Mouse (Mus musculus) limb, embryonic 10.5 days (tissue): Measurements from ENCODE around the gene Foxe1. TPM values are rescaled to one million over a fixed set of nuclear protein-coding genes. Genes with fewer than 3 reads are reported as not detected.

ENCODE experiments used
- DNase-seq: peaks from one replicate; pipeline ENCODE4 v3.0.0-alpha.2; 2017; ENCODE audit warnings: low spot score
- H3K27ac ChIP-seq: fragments of 300-500 bp; sonication (generic); 2 replicates; pipeline ENCODE4 v1.5.1; 2016; ENCODE audit warnings: mild to moderate bottlenecking
- H3K27me3 ChIP-seq: fragments of 300-500 bp; sonication (generic); 2 replicates; pipeline ENCODE4 v1.6.1; 2016; ENCODE audit warnings: low read depth, mild to moderate bottlenecking; ENCODE audit not compliant: poor library complexity, severe bottlenecking
- H3K36me3 ChIP-seq: fragments of 300-500 bp; sonication (generic); 2 replicates; pipeline ENCODE4 v1.6.1; 2016; ENCODE audit warnings: mild to moderate bottlenecking, moderate library complexity
- H3K4me1 ChIP-seq: fragments of 300-500 bp; sonication (generic); 2 replicates; pipeline ENCODE4 v1.6.1; 2016
- H3K4me3 ChIP-seq: fragments of 300-500 bp; sonication (generic); 2 replicates; pipeline ENCODE4 v1.5.1; 2016; ENCODE audit warnings: mild to moderate bottlenecking, moderate library complexity
- H3K9me3 ChIP-seq: fragments of 300-500 bp; sonication (generic); replicated peaks from 2 replicates; pipeline ENCODE4 v1.6.1; 2016; ENCODE audit warnings: mild to moderate bottlenecking
- WGBS: fragments of 180-500 bp; shearing (Covaris S2); methylation state at CpG from one replicate; pipeline ENCODE4 v1.1.7; 2016; 5-methylcytosine and 5-hydroxymethylcytosine counted together
- polyA plus RNA-seq: library from polyadenylated mRNA; unstranded; fragments of >200 nt; fragmentation: Nextera tagmentation; extraction: Ambion mirVana; gene quantifications from 2 replicates; pipeline ENCODE4 v1.2.1, GENCODE M21; 2016

The Foxe1 gene
- polyA plus RNA-seq, 1 experiment from 2014 or later, result not detected

DNA sequence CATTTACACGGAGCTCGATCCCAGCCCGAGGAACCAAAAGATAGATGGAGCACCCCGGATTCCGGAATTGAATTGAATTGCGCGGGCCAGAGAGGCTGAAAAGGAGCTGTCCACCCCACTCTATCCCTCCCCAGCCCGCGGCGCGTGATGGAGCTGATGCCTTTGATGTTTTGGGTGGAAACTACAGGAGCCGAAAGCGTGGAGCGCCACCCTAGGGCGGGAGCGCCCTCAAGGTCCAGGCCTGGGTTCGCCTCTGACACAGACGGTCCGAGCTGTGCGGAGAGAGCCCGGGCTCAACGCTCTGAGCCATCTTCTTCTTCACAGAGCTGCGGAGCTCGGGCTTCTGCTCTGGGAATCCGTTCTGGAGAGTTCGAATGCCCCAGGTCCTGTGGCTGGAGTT is 3.8 kb upstream of the Foxe1 start:
- DNase-seq, result peak; percentile 38

DNA sequence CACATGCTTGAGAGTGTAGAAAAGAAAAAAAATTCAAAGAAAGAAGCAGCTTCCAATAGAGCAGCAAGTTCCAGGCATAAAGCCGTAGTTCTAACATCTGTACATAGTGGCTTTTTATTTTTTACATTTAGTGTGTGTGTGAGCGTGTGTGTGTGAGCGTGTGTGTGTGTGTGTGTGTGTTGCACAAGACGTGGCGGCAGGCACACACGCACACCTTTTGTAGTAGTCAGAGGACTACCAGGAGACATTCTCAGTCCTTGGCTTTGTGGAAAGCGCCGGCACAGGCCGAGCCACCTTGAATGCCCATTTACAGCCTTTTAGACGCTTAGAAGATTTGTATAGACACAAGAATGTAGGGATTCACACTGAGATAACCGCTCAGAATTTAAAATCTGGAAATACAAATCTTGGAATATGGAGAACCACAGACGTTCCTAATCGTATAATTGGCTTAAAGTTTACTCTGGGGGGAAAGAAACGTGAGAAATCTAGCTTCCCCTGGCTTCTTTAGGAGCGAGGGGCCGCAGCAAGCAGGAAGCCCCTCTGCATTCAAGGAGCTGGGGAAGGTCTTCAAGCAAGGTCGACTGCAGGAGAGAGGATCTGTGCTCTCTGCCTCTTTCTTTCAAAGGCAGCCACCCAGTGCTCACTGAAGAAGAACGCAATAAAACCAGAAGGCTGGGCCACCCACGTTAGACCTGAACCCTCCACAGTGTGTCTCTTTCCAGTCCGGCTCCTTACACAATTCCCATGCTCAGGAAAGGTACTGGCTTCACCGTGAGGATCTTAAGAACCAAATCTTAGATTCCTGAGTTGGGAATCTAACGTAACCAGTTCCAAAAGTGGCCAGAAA is 1.4 kb upstream of the Foxe1 start:
- Histone ChIP-seq H3K27me3 (peaks cover 100% of the 10 kb centered on the region), H3K4me1 (peaks cover 29% of the 10 kb centered on the region), H3K27ac (no peak overlapping the region), H3K36me3 (no peaks in the 10 kb centered on the region), H3K4me3 (peak overlapping the region; percentile 13; the same call in 1 of the 2 replicates), H3K9me3 (no peaks in the 10 kb centered on the region)
- WGBS, result 11% methylated on average over 22 of the region's 22 CpGs
- DNase-seq, result peak; percentile 46

More for the DNA sequence above, 3.8 kb upstream of the Foxe1 start:
- Histone ChIP-seq H3K4me3 (no peak overlapping the region), H3K27me3 (peaks cover 98% of the 10 kb centered on the region), H3K9me3 (no peaks in the 10 kb centered on the region), H3K27ac (no peak overlapping the region), H3K36me3 (no peaks in the 10 kb centered on the region), H3K4me1 (peaks cover 24% of the 10 kb centered on the region)
- WGBS, result 2% methylated on average over 26 of the region's 26 CpGs

- Histone ChIP-seq H3K27me3 (peaks cover 100% of the 10 kb centered on the region), H3K4me3 (peak overlapping the region; percentile 13), H3K4me1 (peaks cover 32% of the 10 kb centered on the region), H3K36me3 (no peaks in the 10 kb centered on the region), H3K27ac (no peak overlapping the region), H3K9me3 (no peaks in the 10 kb centered on the region)
- WGBS, result 1% methylated on average over 28 of the region's 28 CpGs
- peak; percentile 64 for DNase-seq
Observed at GRCm38 (mm10) chr4:46342711-46343286, 610 bp upstream of the Foxe1 start.

DNA sequence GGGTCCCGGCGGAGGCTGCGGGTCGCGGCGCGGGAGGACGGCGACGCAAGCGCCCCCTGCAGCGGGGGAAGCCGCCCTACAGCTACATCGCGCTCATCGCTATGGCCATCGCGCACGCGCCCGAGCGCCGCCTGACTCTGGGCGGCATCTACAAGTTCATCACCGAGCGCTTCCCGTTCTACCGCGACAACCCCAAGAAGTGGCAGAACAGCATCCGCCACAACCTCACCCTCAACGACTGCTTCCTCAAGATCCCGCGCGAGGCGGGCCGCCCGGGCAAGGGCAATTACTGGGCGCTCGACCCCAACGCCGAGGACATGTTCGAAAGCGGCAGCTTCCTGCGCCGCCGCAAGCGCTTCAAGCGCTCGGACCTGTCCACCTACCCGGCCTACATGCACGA is 879 bp downstream of the Foxe1 start:
- H3K4me3 ChIP-seq, result peak overlapping the region; percentile 39
- WGBS, result under 1% methylated on average over 51 of the region's 51 CpGs
- peaks cover 33% of the 10 kb centered on the region for H3K4me1 ChIP-seq
- H3K36me3 ChIP-seq, result no peaks in the 10 kb centered on the region
- peak overlapping the region; percentile 43 for H3K27ac ChIP-seq
- H3K27me3 ChIP-seq, result peaks cover 100% of the 10 kb centered on the region
- peak; percentile 59 for DNase-seq
- no peaks in the 10 kb centered on the region for H3K9me3 ChIP-seq

GRCm38 (mm10) chr4:46345056-46345772 is 1.8 kb downstream of the Foxe1 start:
- Histone ChIP-seq H3K36me3 (no peaks in the 10 kb centered on the region), H3K9me3 (no peaks in the 10 kb centered on the region), H3K27ac (peak overlapping the region; percentile 43; the same call in 1 of the 2 replicates), H3K27me3 (peaks cover 100% of the 10 kb centered on the region), H3K4me1 (peaks cover 31% of the 10 kb centered on the region), H3K4me3 (peak overlapping the region; percentile 39)
- peak; percentile 57 for DNase-seq
- 3% methylated on average over 67 of the region's 67 CpGs for WGBS

- WGBS, result 18% methylated on average over 3 of the region's 3 CpGs
- H3K4me3 ChIP-seq, result no peak overlapping the region
- DNase-seq, result no peak
- H3K27ac ChIP-seq, result no peak overlapping the region
- H3K36me3 ChIP-seq, result no peaks in the 10 kb centered on the region
- H3K9me3 ChIP-seq, result no peaks in the 10 kb centered on the region
- peaks cover 31% of the 10 kb centered on the region for H3K4me1 ChIP-seq
- peaks cover 100% of the 10 kb centered on the region for H3K27me3 ChIP-seq
Observed at GRCm38 (mm10) chr4:46345773-46346100, 2.3 kb downstream of the Foxe1 start.

DNA sequence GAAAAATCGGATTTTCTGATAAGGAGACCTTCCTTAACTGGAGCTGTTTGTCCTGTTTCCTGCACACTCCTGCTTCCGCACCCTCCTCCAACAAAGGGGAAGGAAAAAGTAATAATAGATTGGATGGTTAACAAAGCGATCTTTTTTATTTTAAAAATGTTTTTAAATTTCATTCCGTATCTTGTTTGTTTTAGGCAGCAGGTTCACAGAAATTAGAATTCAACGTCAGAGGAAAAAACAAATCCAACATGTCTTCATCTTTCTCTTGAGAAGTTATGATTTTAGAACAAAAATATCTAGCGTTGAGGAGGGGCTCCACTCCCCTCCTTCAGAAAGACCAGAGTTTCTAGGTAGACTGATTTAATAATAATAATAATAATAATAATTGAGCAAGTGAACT is 2.8 kb downstream of the Foxe1 start:
- Histone ChIP-seq H3K36me3 (no peaks in the 10 kb centered on the region), H3K27ac (no peak overlapping the region), H3K27me3 (peaks cover 100% of the 10 kb centered on the region), H3K4me1 (peaks cover 31% of the 10 kb centered on the region), H3K4me3 (no peak overlapping the region), H3K9me3 (no peaks in the 10 kb centered on the region)
- WGBS, result 27% methylated on average over 6 of the region's 6 CpGs
- DNase-seq, result no peak

DNA sequence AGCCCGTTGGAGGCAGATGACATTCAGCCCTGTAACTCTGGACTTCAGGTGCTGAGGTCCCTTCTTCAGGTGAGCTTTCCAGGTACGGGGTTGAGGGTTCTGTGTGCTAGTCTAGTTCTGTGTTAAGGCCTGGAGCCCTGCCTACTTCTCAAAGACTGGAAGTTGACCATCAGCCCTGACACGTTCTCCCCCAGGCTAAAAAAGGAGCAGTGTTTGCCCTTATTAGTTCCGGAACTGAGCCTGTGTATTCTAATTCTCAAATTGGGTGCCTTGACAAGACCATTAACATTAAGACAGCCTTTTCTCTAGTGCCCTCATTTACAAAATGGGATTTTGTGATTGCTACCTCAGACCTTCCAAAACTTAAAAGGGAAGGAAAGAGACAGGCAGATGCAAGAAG is 3.7 kb downstream of the Foxe1 start:
- H3K4me3 ChIP-seq, result no peak overlapping the region
- 11% methylated on average over 4 of the region's 4 CpGs for WGBS
- H3K27ac ChIP-seq, result no peak overlapping the region
- H3K36me3 ChIP-seq, result no peaks in the 10 kb centered on the region
- no peak for DNase-seq
- no peaks in the 10 kb centered on the region for H3K9me3 ChIP-seq
- H3K27me3 ChIP-seq, result peaks cover 100% of the 10 kb centered on the region
- H3K4me1 ChIP-seq, result peaks cover 31% of the 10 kb centered on the region

DNA sequence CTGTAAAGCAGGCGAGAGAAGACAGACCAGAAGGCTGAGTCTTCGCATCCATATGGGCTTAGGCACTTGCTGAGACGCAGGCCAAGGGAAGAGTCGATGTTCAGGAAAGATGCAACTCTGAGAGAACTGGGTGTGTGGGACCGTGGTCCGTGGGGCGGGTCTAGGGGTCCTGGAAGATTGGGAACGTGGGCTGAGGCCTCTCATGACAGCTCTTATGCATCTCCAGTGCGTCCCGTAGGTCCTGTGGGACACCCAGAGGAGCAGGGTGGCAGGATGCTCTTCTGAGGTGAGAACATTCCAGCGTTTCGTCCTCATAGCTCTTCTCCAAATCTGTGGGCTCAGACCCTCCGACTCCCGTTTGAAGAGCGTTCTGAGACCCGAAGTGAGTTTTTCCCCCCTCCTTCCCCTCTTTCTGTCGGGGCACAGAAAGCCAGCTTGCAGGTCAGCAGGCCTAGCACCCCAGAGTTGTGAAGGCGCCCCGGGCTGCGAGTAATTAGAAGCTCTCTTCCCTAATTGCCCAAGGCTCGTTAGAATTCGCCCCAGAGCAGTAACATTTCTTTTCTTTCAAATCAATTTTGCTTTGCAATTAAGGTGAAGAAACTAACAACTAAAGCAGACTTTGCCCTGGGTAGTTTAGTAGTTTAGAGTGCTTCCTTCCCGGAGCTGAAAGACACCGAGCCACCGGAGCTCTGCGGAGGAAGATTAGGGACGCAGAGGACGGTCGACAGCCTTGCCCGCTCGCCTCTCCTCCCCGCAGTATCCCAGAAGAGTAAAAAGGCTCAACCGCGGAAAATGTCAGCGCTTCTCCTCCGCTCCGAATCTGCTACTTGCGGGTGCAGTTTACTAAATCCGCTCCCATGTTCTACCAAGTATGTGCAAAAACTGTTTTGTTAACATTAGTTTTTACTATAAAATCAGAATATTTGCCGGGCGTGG is 4.4 kb downstream of the Foxe1 start:
- 2% methylated on average over 41 of the region's 41 CpGs for WGBS
- DNase-seq, result peak; percentile 55
- H3K27ac ChIP-seq, result no peak overlapping the region
- no peaks in the 10 kb centered on the region for H3K9me3 ChIP-seq
- peaks cover 33% of the 10 kb centered on the region for H3K4me1 ChIP-seq
- peaks cover 100% of the 10 kb centered on the region for H3K27me3 ChIP-seq
- no peaks in the 10 kb centered on the region for H3K36me3 ChIP-seq
- H3K4me3 ChIP-seq, result no peak overlapping the region

- no peaks in the 10 kb centered on the region for H3K36me3 ChIP-seq
- H3K9me3 ChIP-seq, result no peaks in the 10 kb centered on the region
- peak; percentile 49 for DNase-seq
- no peak overlapping the region for H3K4me3 ChIP-seq
- H3K27me3 ChIP-seq, result peaks cover 100% of the 10 kb centered on the region
- WGBS, result 25% methylated on average over 9 of the region's 9 CpGs
- peaks cover 32% of the 10 kb centered on the region for H3K4me1 ChIP-seq
- H3K27ac ChIP-seq, result no peak overlapping the region
Observed at GRCm38 (mm10) chr4:46348897-46349296, 5.5 kb downstream of the Foxe1 start.

DNA sequence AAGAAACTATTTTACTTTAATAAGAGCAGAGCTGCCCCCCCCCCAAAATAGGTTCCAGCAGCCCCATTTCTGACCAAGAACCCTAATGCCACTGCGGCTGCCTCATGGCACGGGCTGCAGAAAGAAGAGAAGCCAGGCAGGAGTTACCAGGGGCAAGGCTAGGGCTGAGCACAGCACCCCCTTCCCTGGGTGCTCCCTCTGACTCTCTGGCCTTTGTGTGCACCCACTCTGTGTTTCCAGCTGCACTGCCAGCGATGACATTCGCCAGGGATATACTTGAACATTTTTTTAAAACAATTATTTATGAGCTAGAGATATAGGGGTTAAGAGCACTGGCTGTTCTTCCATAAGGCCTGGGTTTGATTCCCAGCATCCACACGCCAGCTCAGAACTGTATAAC is 6.1 kb downstream of the Foxe1 start:
- H3K27ac ChIP-seq, result no peak overlapping the region
- H3K4me3 ChIP-seq, result no peak overlapping the region
- no peak for DNase-seq
- H3K9me3 ChIP-seq, result no peaks in the 10 kb centered on the region
- 58% methylated on average over 5 of the region's 5 CpGs for WGBS
- H3K4me1 ChIP-seq, result peaks cover 26% of the 10 kb centered on the region
- H3K27me3 ChIP-seq, result peaks cover 95% of the 10 kb centered on the region
- H3K36me3 ChIP-seq, result no peaks in the 10 kb centered on the region

GRCm38 (mm10) chr4:46353045-46353444 is 9.6 kb downstream of the Foxe1 start:
- peaks cover 87% of the 10 kb centered on the region for H3K27me3 ChIP-seq
- peak overlapping the region; percentile 56 for H3K27ac ChIP-seq
- no peaks in the 10 kb centered on the region for H3K36me3 ChIP-seq
- H3K9me3 ChIP-seq, result no peaks in the 10 kb centered on the region
- WGBS, result 13% methylated on average over 10 of the region's 10 CpGs
- peaks cover 16% of the 10 kb centered on the region for H3K4me1 ChIP-seq
- H3K4me3 ChIP-seq, result no peak overlapping the region
- peak; percentile 45 for DNase-seq
